Mouse (Mus musculus): ENCODE measurements around the gene Cytip.
"Not testable (repeated sequence)": the region's sequence is repeated elsewhere in the genome, so short reads cannot be mapped to it uniquely, and the experiment has no call there.

Gene Cytip

GRCm38 (mm10) chr2:58135061-58135463 is 60.3 kb downstream of the Cytip start:
- POLR2A ChIA-PET, result no interaction called here
- CTCF ChIA-PET, result no interaction called here

- ChIA-PET POLR2A (no interaction called here), CTCF (no interaction called here)
Measured at GRCm38 (mm10) chr2:58132597-58132996, 62.7 kb downstream of the Cytip start.

GRCm38 (mm10) chr2:58129903-58130302 is 65.4 kb downstream of the Cytip start:
- CTCF ChIA-PET, result interaction anchor here in 1 of 4 experiments (0.7 kb wide), 2 partner anchors 19 to 949 kb away, joined by 6 to 8 read pairs; no protein-coding TSS in a partner anchor
- POLR2A ChIA-PET, result no interaction called here

GRCm38 (mm10) chr2:58111105-58111504 is 84.2 kb downstream of the Cytip start:
- ChIA-PET CTCF (no interaction called here), POLR2A (no interaction called here)

GRCm38 (mm10) chr2:58107887-58108286 is 87.4 kb downstream of the Cytip start:
- POLR2A ChIA-PET, CTCF ChIA-PET: not testable (repeated sequence)

- POLR2A ChIA-PET, result no interaction called here
- CTCF ChIA-PET, result no interaction called here
Measured at GRCm38 (mm10) chr2:58107046-58107445, 88.3 kb downstream of the Cytip start.

GRCm38 (mm10) chr2:58094818-58095217 is 100.5 kb downstream of the Cytip start:
- ChIA-PET POLR2A (interaction anchor here in 1 of 4 experiments (0.6 kb wide), 1 partner anchor 1920 kb away, joined by 5 read pairs; no protein-coding TSS in a partner anchor), CTCF (no interaction called here)

- POLR2A ChIA-PET, result no interaction called here
- CTCF ChIA-PET, result no interaction called here
Measured at GRCm38 (mm10) chr2:58086420-58086819, 108.9 kb downstream of the Cytip start.

- CTCF ChIA-PET, result no interaction called here
- POLR2A ChIA-PET, result no interaction called here
Measured at GRCm38 (mm10) chr2:58079849-58080248, 115.5 kb downstream of the Cytip start.

Measured in embryonic stem cell, embryonic (primary cell).